Mouse (Mus musculus) adipocyte (in vitro differentiated cells): ENCODE measurements at regions not wholly inside any gene's neighbourhood (a gene's known extent, or its start where the extent isn't known, plus 50 kb on each side); places are given as distances from the start of the nearest gene placed in this dataset.
"Not testable (repeated sequence)": the region's sequence is repeated elsewhere in the genome, so short reads cannot be mapped to it uniquely, and the experiment has no call there.

Experiments
- DNase-seq: peaks from one replicate; pipeline ENCODE4 v3.0.0-alpha.2; 2016; ENCODE audit warnings: low spot score

- DNase-seq = no peak
These were observed 64.1 kb downstream of the 9530068E07Rik start for GRCm38 (mm10) chr11:52460190-52460780.

- not testable (repeated sequence) for DNase-seq
These were observed 74.9 kb downstream of the 9530068E07Rik start for GRCm38 (mm10) chr11:52471128-52471527.

- not testable (repeated sequence) for DNase-seq
These were observed 83.9 kb downstream of the 9530068E07Rik start for GRCm38 (mm10) chr11:52480111-52480510.

- not testable (repeated sequence) for DNase-seq
These were observed 84.5 kb downstream of the 9530068E07Rik start for GRCm38 (mm10) chr11:52480694-52481093.

- not testable (repeated sequence) for DNase-seq
These were observed 87.3 kb downstream of the 9530068E07Rik start for GRCm38 (mm10) chr11:52483534-52483933.

- DNase-seq = not testable (repeated sequence)
These were observed 92.3 kb downstream of the 9530068E07Rik start for GRCm38 (mm10) chr11:52488538-52488937.

GRCm38 (mm10) chr11:52493336-52493735 is 97.1 kb downstream of the 9530068E07Rik start:
- no peak for DNase-seq

GRCm38 (mm10) chr11:52496908-52497307 is 100.7 kb downstream of the 9530068E07Rik start:
- no peak for DNase-seq

GRCm38 (mm10) chr11:52502759-52503365 is 106.6 kb downstream of the 9530068E07Rik start:
- DNase-seq = no peak

GRCm38 (mm10) chr11:52511831-52512297 is 115.6 kb downstream of the 9530068E07Rik start:
- no peak for DNase-seq

GRCm38 (mm10) chr11:52517330-52517729 is 121.1 kb downstream of the 9530068E07Rik start:
- DNase-seq = no peak

- DNase-seq = no peak
These were observed 123.6 kb downstream of the 9530068E07Rik start for GRCm38 (mm10) chr11:52519877-52520276.

- peak; percentile 71 for DNase-seq
These were observed 125.7 kb downstream of the 9530068E07Rik start for GRCm38 (mm10) chr11:52521879-52522278.

- no peak for DNase-seq
These were observed 126.2 kb downstream of the 9530068E07Rik start for GRCm38 (mm10) chr11:52522384-52522783.

GRCm38 (mm10) chr11:52523191-52523590 is 127.0 kb downstream of the 9530068E07Rik start:
- no peak for DNase-seq

- DNase-seq = no peak
These were observed 127.4 kb downstream of the 9530068E07Rik start for GRCm38 (mm10) chr11:52523671-52524070.

- DNase-seq = no peak
These were observed 129.2 kb downstream of the 9530068E07Rik start for GRCm38 (mm10) chr11:52525446-52525845.

GRCm38 (mm10) chr11:52526306-52526705 is 130.1 kb downstream of the 9530068E07Rik start:
- DNase-seq = no peak

- DNase-seq = peak; percentile 53
These were observed 137.2 kb downstream of the 9530068E07Rik start for GRCm38 (mm10) chr11:52533379-52533778.

- DNase-seq = no peak
These were observed 138.4 kb downstream of the 9530068E07Rik start for GRCm38 (mm10) chr11:52534586-52534985.

- DNase-seq = no peak
These were observed 140.0 kb downstream of the 9530068E07Rik start for GRCm38 (mm10) chr11:52536211-52536610.

- no peak for DNase-seq
These were observed 140.6 kb downstream of the 9530068E07Rik start for GRCm38 (mm10) chr11:52536841-52537240.

- DNase-seq = no peak
These were observed 141.7 kb downstream of the 9530068E07Rik start for GRCm38 (mm10) chr11:52537819-52538435.
